Mouse (Mus musculus) midbrain, embryonic 11.5 days (tissue): ENCODE data around the gene Fhit. TPM values are rescaled to one million over a fixed set of nuclear protein-coding genes. Genes with fewer than 3 reads are reported as not detected.

Source experiments
- ATAC-seq: fragments of 200-750 bp; cut with Nextera tagmentation; 2 replicates; pipeline ENCODE4 v1.8.0; 2017; ENCODE audit warnings: moderate TSS enrichment, moderate library complexity; ENCODE audit not compliant: low FRiP score
- DNase-seq: peaks from one replicate; pipeline ENCODE4 v3.0.0; 2015; ENCODE audit warnings: low spot score; ENCODE audit errors: missing footprints
- H3K27ac ChIP-seq: fragments of 300-500 bp; sonication (generic); 2 replicates; pipeline ENCODE4 v1.5.1; 2014; ENCODE audit warnings: low read depth, low read length
- H3K27me3 ChIP-seq: fragments of 300-500 bp; sonication (generic); 2 replicates; pipeline ENCODE4 v1.6.1; 2014; ENCODE audit warnings: mild to moderate bottlenecking, low read length, moderate library complexity, mixed read lengths; ENCODE audit not compliant: control insufficient read depth, insufficient read depth
- H3K36me3 ChIP-seq: fragments of 300-500 bp; sonication (generic); 2 replicates; pipeline ENCODE4 v1.6.1; 2014; ENCODE audit warnings: mild to moderate bottlenecking, low read length, moderate library complexity, mixed read lengths; ENCODE audit not compliant: control insufficient read depth, insufficient read depth
- H3K4me1 ChIP-seq: fragments of 300-500 bp; sonication (generic); 2 replicates; pipeline ENCODE4 v1.6.1; 2014; ENCODE audit warnings: low read length; ENCODE audit not compliant: control insufficient read depth, insufficient read depth
- H3K4me2 ChIP-seq: fragments of 300-500 bp; sonication (generic); 2 replicates; pipeline ENCODE4 v1.6.1; 2014; ENCODE audit warnings: mild to moderate bottlenecking, moderate library complexity
- H3K4me3 ChIP-seq: fragments of 300-500 bp; sonication (generic); 2 replicates; pipeline ENCODE4 v1.5.1; 2014; ENCODE audit warnings: low read depth, low read length
- H3K9ac ChIP-seq: fragments of 300-500 bp; sonication (generic); 2 replicates; pipeline ENCODE4 v1.6.1; 2014; ENCODE audit warnings: low read length
- H3K9me3 ChIP-seq: fragments of 300-500 bp; sonication (generic); 2 replicates; pipeline ENCODE4 v1.6.1; 2016; ENCODE audit warnings: low read length; ENCODE audit not compliant: control insufficient read depth
- WGBS: fragments of 180-500 bp; shearing (Covaris S2); extraction: QIAGEN DNeasy Blood & Tissue Kit; methylation state at CpG from one replicate; pipeline ENCODE4 v1.1.7; 2014; 5-methylcytosine and 5-hydroxymethylcytosine counted together
- polyA plus RNA-seq: library from polyadenylated mRNA; unstranded; fragments of >200 nt; fragmentation: Nextera tagmentation; extraction: Ambion mirVana; gene quantifications from 2 replicates; pipeline ENCODE4 v1.2.1, GENCODE M21; 2014

The Fhit gene
- polyA plus RNA-seq, 1 experiment from 2014 or later, result 4.6 TPM

GRCm38 (mm10) chr14:10047123-10047783, 1114.6 kb downstream of the Fhit start:
- Histone ChIP-seq H3K4me2 (no peak overlapping the region), H3K27ac (no peak overlapping the region), H3K4me3 (no peak overlapping the region), H3K27me3 (no peaks in the 10 kb centered on the region), H3K9ac (no peak overlapping the region), H3K9me3 (no peaks in the 10 kb centered on the region), H3K4me1 (no peaks in the 10 kb centered on the region), H3K36me3 (no peaks in the 10 kb centered on the region)
- DNase-seq (no peak), ATAC-seq (no peak)
- WGBS, result 88% methylated on average over 2 of the region's 2 CpGs

DNA sequence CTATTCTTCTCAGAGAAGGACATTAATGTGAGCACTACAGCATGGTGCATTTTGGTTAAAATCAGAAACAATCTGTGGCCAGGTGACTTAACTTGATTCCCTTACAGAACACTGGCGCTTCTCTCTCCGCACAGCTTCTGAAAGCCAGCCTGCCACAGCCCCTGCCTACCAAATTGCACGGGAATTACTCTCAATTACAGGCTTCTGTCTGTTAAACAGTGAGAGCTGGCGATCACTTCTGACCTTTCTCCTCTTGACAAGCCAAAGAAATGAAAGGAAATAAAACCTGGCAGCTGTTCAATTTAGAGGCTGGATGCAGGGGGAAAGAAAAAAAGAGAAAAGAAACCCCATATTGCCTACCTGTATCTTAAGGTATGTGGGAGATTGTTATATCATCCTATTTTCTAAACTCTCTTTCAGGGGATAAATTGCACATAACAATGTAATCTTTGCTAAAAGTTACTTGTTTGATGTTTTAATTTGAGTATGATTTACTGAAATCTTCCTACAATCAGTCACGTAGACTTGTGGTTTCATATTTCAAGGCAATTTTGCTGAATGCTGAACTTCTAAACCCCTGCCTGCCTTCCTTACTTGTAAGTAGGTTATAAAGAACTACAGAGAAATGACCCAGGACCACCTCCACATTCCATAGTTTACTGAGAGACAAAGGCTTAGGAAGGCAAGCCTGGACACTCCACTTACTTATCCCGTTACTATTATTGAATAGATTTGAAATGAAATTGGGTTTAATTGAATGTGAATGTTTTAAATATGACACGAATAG, 1115.3 kb downstream of the Fhit start:
- no peaks in the 10 kb centered on the region for H3K36me3 ChIP-seq
- ATAC-seq (no peak), DNase-seq (no peak)
- H3K27me3 ChIP-seq, result no peaks in the 10 kb centered on the region
- H3K27ac ChIP-seq, result no peak overlapping the region
- no peak overlapping the region for H3K9ac ChIP-seq
- H3K4me1 ChIP-seq, result no peaks in the 10 kb centered on the region
- no peak overlapping the region for H3K4me3 ChIP-seq
- no peak overlapping the region for H3K4me2 ChIP-seq
- WGBS, result 19% methylated on average over 7 of the region's 7 CpGs
- no peaks in the 10 kb centered on the region for H3K9me3 ChIP-seq

GRCm38 (mm10) chr14:10038021-10038420, 1123.8 kb downstream of the Fhit start:
- Histone ChIP-seq H3K27me3 (peaks cover 2% of the 10 kb centered on the region; the same call in 1 of the 2 replicates), H3K9ac (no peak overlapping the region), H3K4me1 (peaks cover 3% of the 10 kb centered on the region; the same call in 1 of the 2 replicates), H3K36me3 (no peaks in the 10 kb centered on the region), H3K9me3 (no peaks in the 10 kb centered on the region), H3K4me3 (no peak overlapping the region), H3K27ac (no peak overlapping the region), H3K4me2 (no peak overlapping the region)
- 86% methylated on average over 6 of the region's 6 CpGs for WGBS
- no peak for ATAC-seq
- DNase-seq, result no peak

DNA sequence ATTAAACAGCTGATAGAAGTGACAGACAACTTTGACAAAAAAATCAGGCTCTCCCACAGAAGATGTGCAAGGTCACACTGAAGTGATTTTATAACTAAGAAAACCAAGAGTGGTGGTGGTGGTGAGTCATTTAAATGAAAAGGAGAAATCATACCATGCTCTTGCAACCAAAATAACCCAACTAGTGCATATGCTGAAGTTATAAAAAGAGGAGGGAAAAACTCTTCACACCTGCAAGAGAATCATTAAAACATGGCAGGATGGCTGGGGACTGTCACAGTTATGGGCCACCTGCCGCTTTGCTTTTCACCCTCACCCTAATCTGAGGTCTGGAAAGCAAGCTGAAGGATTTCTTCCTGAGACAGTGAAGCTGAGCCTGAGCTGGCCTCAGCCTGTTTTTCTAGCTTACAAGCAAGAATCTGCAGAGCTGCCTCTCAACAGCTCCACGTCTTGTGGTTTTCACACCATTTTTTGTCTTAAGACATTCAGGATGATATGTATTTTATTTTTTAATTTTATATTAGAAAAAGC, 1125.1 kb downstream of the Fhit start:
- no peak overlapping the region for H3K27ac ChIP-seq
- DNase-seq (no peak), ATAC-seq (no peak)
- no peaks in the 10 kb centered on the region for H3K9me3 ChIP-seq
- no peaks in the 10 kb centered on the region for H3K36me3 ChIP-seq
- H3K4me3 ChIP-seq, result no peak overlapping the region
- peaks cover 2% of the 10 kb centered on the region; the same call in 1 of the 2 replicates for H3K27me3 ChIP-seq
- WGBS, result 49% methylated on average over 2 of the region's 2 CpGs
- H3K4me2 ChIP-seq, result no peak overlapping the region
- no peak overlapping the region for H3K9ac ChIP-seq
- H3K4me1 ChIP-seq, result peaks cover 3% of the 10 kb centered on the region; the same call in 1 of the 2 replicates

GRCm38 (mm10) chr14:10035682-10036081, 1126.2 kb downstream of the Fhit start:
- Histone ChIP-seq H3K36me3 (no peaks in the 10 kb centered on the region), H3K9ac (no peak overlapping the region), H3K4me3 (no peak overlapping the region), H3K4me2 (no peak overlapping the region), H3K4me1 (peaks cover 3% of the 10 kb centered on the region; the same call in 1 of the 2 replicates), H3K27ac (no peak overlapping the region), H3K27me3 (peaks cover 2% of the 10 kb centered on the region; the same call in 1 of the 2 replicates), H3K9me3 (no peaks in the 10 kb centered on the region)
- ATAC-seq, result peak; percentile 52; the same call in 1 of the 2 replicates
- 4% methylated on average over 3 of the region's 3 CpGs for WGBS
- DNase-seq, result no peak

DNA sequence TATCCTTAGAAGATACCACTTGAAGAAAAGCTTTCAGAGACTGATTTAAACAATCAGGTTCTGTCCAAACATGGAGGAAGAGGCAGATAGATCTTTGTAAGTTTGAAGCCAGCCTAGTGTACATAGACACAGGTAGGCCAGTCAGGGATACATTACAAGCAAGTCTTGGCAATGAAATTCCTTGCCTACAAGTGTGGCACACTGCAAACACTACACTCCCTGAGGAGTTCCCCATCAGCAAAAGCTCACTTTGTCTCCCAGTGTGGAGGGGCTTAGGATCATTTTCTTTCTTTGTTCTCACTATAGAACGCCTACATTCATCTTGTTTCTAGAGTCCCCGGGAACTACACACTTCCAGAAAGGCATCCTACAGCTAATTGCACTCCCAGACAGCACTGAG, 1126.6 kb downstream of the Fhit start:
- Histone ChIP-seq H3K9ac (no peak overlapping the region), H3K36me3 (no peaks in the 10 kb centered on the region), H3K27ac (no peak overlapping the region), H3K27me3 (peaks cover 2% of the 10 kb centered on the region; the same call in 1 of the 2 replicates), H3K4me2 (no peak overlapping the region), H3K4me3 (no peak overlapping the region), H3K4me1 (peaks cover 3% of the 10 kb centered on the region; the same call in 1 of the 2 replicates), H3K9me3 (no peaks in the 10 kb centered on the region)
- ATAC-seq, result no peak
- WGBS, result 18% methylated on average over 2 of the region's 2 CpGs
- DNase-seq, result no peak

DNA sequence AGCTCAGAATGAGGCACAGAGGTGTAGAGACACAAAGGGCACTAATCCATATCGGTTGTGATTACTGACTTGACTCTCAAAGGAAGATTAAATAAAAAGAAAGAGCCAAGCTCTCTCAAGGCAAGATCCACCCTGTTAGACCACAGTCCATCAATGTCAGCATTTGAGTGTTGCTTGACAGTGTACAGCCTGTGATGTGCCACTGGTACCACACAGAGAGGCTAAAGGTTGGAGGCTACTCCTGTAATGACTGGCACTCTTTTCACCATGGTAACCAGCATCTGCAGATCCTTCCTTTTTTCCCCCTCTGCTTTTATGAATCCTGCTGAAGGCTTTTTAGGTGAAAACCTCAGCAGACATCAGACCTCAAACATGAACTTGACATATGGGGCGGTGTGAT, 1138.5 kb downstream of the Fhit start:
- 57% methylated on average over 2 of the region's 2 CpGs for WGBS
- Histone ChIP-seq H3K9me3 (no peaks in the 10 kb centered on the region), H3K27ac (no peak overlapping the region), H3K4me1 (peaks cover 5% of the 10 kb centered on the region; the same call in 1 of the 2 replicates), H3K4me3 (no peak overlapping the region), H3K4me2 (no peak overlapping the region), H3K27me3 (no peaks in the 10 kb centered on the region), H3K36me3 (no peaks in the 10 kb centered on the region), H3K9ac (no peak overlapping the region)
- ATAC-seq, result 0 out of 2 replicates have a peak, but pooled peaks have one; percentile 39
- DNase-seq, result no peak

GRCm38 (mm10) chr14:10022304-10022703, 1139.5 kb downstream of the Fhit start:
- Histone ChIP-seq H3K9me3 (no peaks in the 10 kb centered on the region), H3K27ac (no peak overlapping the region), H3K4me3 (no peak overlapping the region), H3K9ac (no peak overlapping the region), H3K4me1 (peaks cover 5% of the 10 kb centered on the region; the same call in 1 of the 2 replicates), H3K27me3 (no peaks in the 10 kb centered on the region), H3K36me3 (no peaks in the 10 kb centered on the region), H3K4me2 (no peak overlapping the region)
- ATAC-seq (peak; percentile 82), DNase-seq (no peak)
- WGBS, result 31% methylated on average over 2 of the region's 2 CpGs
